Mouse (Mus musculus) leukemia stem cell, adult 10-12 weeks (primary cell): ENCODE results near the gene Ripk3. TPM values are rescaled to one million over a fixed set of nuclear protein-coding genes. Genes with fewer than 3 reads are reported as not detected.

Source experiments
- polyA plus RNA-seq: library from polyadenylated mRNA; stranded (reverse); fragments of >175 nt; gene quantifications from 2 replicates; pipeline ENCODE4 v1.2.3, GENCODE M21; 2012; ENCODE audit warnings: low replicate concordance

The Ripk3 gene
- polyA plus RNA-seq: 54.1 and 55.8 TPM in 2 replicates

GRCm38 (mm10) chr14:55788256-55789050, at the start of gene Ripk3:
TSS of gene Ripk3 (minus strand) at chr14:55788865.

GRCm38 (mm10) chr14:55822991-55823762, 34.5 kb upstream of the Ripk3 start, which contains the start of gene Nfatc4:
TSS of gene Nfatc4 (plus strand) at chr14:55823144.

GRCm38 (mm10) chr14:55783958-55784235, 4.8 kb downstream of the Ripk3 start, which contains the start of gene Adcy4:
TSS of gene Adcy4 (minus strand) at chr14:55784095.

GRCm38 (mm10) chr14:55765696-55766095, 23.0 kb downstream of the Ripk3 start, which contains the start of gene Ltb4r1:
TSS of gene Ltb4r1 (plus strand) at chr14:55765962.

GRCm38 (mm10) chr14:55761163-55761562, 27.5 kb downstream of the Ripk3 start, which contains the start of gene Ltb4r2:
TSS of gene Ltb4r2 (plus strand) at chr14:55761428.

GRCm38 (mm10) chr14:55758363-55758784, 30.3 kb downstream of the Ripk3 start, which contains the start of gene Cideb:
TSS of gene Cideb (minus strand) at chr14:55758458.

GRCm38 (mm10) chr14:55745180-55745860, 43.3 kb downstream of the Ripk3 start, which contains the start of the genes Dhrs1 and Nop9:
TSS of gene Dhrs1 (minus strand) at chr14:55745690.
TSS of gene Nop9 (plus strand) at chr14:55745693.

Other genes with a start within 250 kb of the Ripk3 start
- gene Pck2, start 248.6 kb downstream of the Ripk3 start, polyA plus RNA-seq: 116 and 171 TPM in 2 replicates
- 26.0 and 50.2 TPM in 2 replicates for gene Dcaf11, start 228.9 kb downstream of the Ripk3 start, polyA plus RNA-seq
- 0.97 and 1.7 TPM in 2 replicates for gene A730061H03Rik, start 228.5 kb downstream of the Ripk3 start, polyA plus RNA-seq
- not detected in 2 replicates for gene Fitm1, start 213.2 kb downstream of the Ripk3 start, polyA plus RNA-seq
- 69.7 and 113 TPM in 2 replicates for gene Psme1, start 210.7 kb downstream of the Ripk3 start, polyA plus RNA-seq
- 25.0 and 35.4 TPM in 2 replicates for gene Emc9, start 203.6 kb downstream of the Ripk3 start, polyA plus RNA-seq
- gene Psme2, start 197.8 kb downstream of the Ripk3 start, polyA plus RNA-seq: 21.1 and 39.3 TPM in 2 replicates
- 31.7 and 39.6 TPM in 2 replicates for gene Rnf31, start 197.2 kb downstream of the Ripk3 start, polyA plus RNA-seq
- gene Irf9, start 185.3 kb downstream of the Ripk3 start, polyA plus RNA-seq: 22.2 and 204 TPM in 2 replicates
- 7.8 and 19.7 TPM in 2 replicates for gene Rec8, start 170.8 kb downstream of the Ripk3 start, polyA plus RNA-seq
- 18.3 and 108 TPM in 2 replicates for gene Ipo4, start 152.9 kb downstream of the Ripk3 start, polyA plus RNA-seq
- gene Gm49378, start 151.0 kb downstream of the Ripk3 start, polyA plus RNA-seq: 18.9 TPM in 1 of 2 replicates, not detected in the other
- gene Tm9sf1, start 145.1 kb downstream of the Ripk3 start, polyA plus RNA-seq: 20.7 and 31.5 TPM in 2 replicates
- 0.41 TPM in 1 of 2 replicates, not detected in the other for gene Tssk4, start 138.7 kb downstream of the Ripk3 start, polyA plus RNA-seq
- gene Mdp1, start 128.4 kb downstream of the Ripk3 start, polyA plus RNA-seq: 11.3 and 12.5 TPM in 2 replicates
- gene Gmpr2, start 116.9 kb downstream of the Ripk3 start, polyA plus RNA-seq: 3.1 and 25.0 TPM in 2 replicates
- 32.6 and 33.7 TPM in 2 replicates for gene Nedd8, start 116.7 kb downstream of the Ripk3 start, polyA plus RNA-seq
- 49.1 and 49.7 TPM in 2 replicates for gene Tinf2, start 107.0 kb downstream of the Ripk3 start, polyA plus RNA-seq
- 4.5 and 11.0 TPM in 2 replicates for gene Tgm1, start 74.9 kb downstream of the Ripk3 start, polyA plus RNA-seq
- 8.7 and 22.8 TPM in 2 replicates for gene Rabggta, start 66.6 kb downstream of the Ripk3 start, polyA plus RNA-seq
- 4.0 and 4.2 TPM in 2 replicates for gene Dhrs1, start 43.2 kb downstream of the Ripk3 start, polyA plus RNA-seq
- 57.8 and 83.1 TPM in 2 replicates for gene Nop9, start 43.2 kb downstream of the Ripk3 start, polyA plus RNA-seq
- gene Cideb, start 30.4 kb downstream of the Ripk3 start, polyA plus RNA-seq: not detected in 2 replicates
- gene Ltb4r2, start 27.4 kb downstream of the Ripk3 start, polyA plus RNA-seq: 0.20 TPM in 1 of 2 replicates, not detected in the other
- gene Ltb4r1, start 22.9 kb downstream of the Ripk3 start, polyA plus RNA-seq: 1.1 and 3.8 TPM in 2 replicates
- 1.5 and 1.8 TPM in 2 replicates for gene Adcy4, start 4.8 kb downstream of the Ripk3 start, polyA plus RNA-seq
- 0.20 and 0.88 TPM in 2 replicates for gene Nfatc4, start 34.3 kb upstream of the Ripk3 start, polyA plus RNA-seq
- gene Nynrin, start 65.1 kb upstream of the Ripk3 start, polyA plus RNA-seq: 0.07 and 0.18 TPM in 2 replicates
- not detected in 2 replicates for gene Cbln3, start 95.5 kb upstream of the Ripk3 start, polyA plus RNA-seq
- gene Khnyn, start 96.1 kb upstream of the Ripk3 start, polyA plus RNA-seq: 8.0 and 11.3 TPM in 2 replicates
- 7.5 and 10.8 TPM in 2 replicates for gene Sdr39u1, start 111.4 kb upstream of the Ripk3 start, polyA plus RNA-seq
- 0.23 and 0.34 TPM in 2 replicates for gene Cma1, start 155.8 kb upstream of the Ripk3 start, polyA plus RNA-seq
- gene Cma2, start 162.1 kb upstream of the Ripk3 start, polyA plus RNA-seq: not detected in 2 replicates
- 0.35 TPM in 1 of 2 replicates, not detected in the other for gene Mcpt1, start 229.1 kb upstream of the Ripk3 start, polyA plus RNA-seq
- gene Mcpt9, start 241.6 kb upstream of the Ripk3 start, polyA plus RNA-seq: not detected in 2 replicates